Mouse (Mus musculus): ENCODE results near the gene Cldn7. TPM values are rescaled to one million over a fixed set of nuclear protein-coding genes. Genes with fewer than 3 reads are reported as not detected.

Cldn7 gene
- total RNA-seq, 2 experiments from 2014 or later, result not detected

DNA sequence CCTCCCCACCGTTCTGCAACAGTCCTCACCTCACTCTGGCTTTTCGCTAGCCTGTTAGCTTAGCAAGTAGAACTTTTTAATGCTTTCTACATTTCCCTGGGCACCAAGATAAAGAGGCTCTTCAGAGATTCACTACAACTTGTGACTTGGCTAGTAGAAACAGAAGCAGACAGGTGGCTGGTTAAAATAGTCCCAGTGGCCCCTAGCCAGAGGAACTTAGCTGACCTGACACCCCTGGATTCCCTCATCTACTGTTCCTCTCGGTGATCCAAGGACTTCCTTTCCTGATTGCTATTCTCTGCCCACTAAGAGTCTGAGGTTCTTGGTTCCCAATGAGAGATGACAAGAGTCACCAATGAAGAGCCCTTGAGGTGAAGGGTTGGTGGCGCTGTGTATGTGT lies 18.8 kb downstream of the Cldn7 start:
- ATAC-seq (replicated peaks; ENCODE audit: poor library complexity, severe bottlenecking), result no peak

DNA sequence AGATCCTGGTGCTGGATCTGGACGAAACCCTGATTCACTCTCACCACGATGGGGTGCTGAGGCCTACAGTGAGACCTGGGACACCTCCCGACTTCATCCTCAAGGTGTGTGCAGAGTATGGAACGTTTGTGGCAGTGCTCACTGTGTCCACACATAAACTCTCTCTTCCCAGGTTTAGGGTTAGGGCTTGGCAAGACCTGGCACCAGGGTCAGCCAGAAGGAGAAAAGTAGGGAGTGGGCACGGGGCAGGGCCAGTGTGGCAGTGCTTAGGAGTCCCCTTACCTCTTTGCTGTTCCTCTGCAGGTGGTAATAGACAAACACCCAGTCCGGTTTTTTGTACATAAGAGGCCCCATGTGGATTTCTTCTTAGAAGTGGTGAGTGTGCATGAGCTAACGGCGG lies 19.9 kb downstream of the Cldn7 start:
- ATAC-seq (replicated peaks; ENCODE audit: poor library complexity, severe bottlenecking), result no peak

DNA sequence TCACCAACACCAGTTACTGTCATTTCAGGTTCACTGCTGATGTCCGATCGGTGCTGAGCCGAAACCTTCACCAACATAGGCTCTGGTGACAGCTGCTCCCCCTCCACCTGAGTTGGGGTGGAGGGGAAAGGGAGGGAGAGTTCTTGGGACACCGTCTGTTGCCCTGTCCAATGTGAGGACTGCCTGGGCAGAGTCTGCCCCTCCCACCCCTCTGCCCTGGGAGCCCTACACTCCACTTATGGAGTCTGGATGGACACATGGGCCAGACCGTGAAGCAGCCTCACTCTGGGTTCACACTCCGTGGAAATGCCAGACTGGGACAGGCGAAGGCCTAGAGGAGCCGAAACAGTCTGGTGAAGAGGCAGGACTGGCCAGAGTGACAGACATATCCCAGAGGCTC lies 25.4 kb downstream of the Cldn7 start:
- no peak for ATAC-seq (replicated peaks; ENCODE audit: poor library complexity, severe bottlenecking)

DNA sequence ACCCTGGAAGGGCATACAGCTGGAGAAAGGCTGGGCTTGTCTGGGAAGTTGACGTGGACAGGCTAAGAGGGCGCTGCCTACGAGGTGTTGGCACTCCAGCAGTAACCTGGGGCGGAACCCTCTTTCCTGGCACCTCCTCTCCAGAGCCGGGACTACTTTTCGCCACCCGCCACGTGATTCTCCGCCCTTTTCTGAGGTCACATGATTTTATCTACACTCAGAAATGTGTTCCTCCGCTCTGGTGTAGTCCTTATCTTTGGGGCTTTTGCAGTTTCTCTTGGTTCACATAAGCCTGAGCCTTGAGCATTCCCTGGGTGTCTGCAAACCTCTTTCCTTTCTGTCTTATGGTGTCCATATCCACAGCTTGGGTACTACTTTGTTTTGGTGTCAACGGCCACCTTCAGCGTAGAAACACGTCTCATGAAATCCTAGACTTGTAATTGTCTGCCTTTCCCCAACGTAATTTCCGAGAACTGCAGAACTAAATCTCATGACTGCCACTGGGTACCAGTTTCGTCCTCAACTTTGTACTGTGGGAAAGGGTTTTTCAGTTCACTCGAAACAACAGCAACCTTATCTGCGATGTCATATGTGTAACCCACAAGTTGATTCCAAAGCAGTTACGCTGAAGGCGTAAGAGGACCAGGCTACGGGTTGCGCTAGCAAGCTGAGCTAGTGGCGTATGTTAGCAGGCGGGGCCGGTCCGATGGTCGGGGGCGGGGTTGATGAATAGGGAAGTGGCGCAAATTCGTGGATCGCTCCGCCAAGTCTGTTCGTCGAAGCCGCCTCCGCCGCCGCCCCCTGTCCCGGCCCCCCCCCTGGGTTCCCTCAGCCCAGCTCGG lies 26.5 kb downstream of the Cldn7 start, which contains the start of gene Gabarap:
Gabarap (plus strand) TSS at position 294 of the 842 bp plus-strand sequence.
- peak; percentile 70 for ATAC-seq (replicated peaks; ENCODE audit: poor library complexity, severe bottlenecking)

DNA sequence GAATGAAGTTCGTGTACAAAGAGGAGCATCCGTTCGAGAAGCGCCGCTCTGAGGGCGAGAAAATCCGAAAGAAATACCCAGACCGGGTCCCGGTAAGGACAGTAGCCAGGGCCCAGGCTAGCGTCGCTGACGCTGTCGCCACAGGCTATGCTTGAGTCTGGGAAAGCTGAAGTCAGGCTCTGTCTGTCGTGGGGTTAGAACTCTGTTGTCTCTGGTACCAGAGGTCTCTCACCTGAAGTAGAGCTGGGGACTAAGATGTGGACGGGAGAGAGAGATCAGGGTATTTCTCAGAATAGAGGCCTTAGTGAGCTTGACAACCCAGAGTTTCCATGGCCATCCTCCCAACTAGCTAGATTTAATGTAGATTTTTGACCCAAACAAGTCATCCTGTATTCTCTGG lies 27.1 kb downstream of the Cldn7 start:
- ATAC-seq (replicated peaks; ENCODE audit: poor library complexity, severe bottlenecking), result no peak

DNA sequence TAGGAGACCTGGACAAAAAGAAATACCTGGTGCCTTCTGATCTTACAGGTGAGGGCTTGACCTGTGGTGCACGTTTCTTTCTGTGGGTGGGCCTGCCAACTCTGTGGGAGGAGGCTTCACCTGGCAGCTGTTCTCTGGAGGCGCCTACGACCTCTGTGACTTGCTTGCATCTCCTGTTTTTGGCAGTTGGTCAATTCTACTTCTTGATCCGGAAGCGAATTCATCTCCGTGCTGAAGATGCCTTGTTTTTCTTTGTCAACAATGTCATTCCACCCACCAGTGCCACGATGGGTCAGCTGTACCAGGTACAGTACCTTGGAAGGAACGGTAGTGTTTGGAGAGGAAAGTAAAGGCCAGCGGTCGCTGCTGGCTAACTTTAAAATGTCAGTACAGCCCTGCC lies 27.8 kb downstream of the Cldn7 start:
- ATAC-seq (replicated peaks; ENCODE audit: poor library complexity, severe bottlenecking), result no peak

DNA sequence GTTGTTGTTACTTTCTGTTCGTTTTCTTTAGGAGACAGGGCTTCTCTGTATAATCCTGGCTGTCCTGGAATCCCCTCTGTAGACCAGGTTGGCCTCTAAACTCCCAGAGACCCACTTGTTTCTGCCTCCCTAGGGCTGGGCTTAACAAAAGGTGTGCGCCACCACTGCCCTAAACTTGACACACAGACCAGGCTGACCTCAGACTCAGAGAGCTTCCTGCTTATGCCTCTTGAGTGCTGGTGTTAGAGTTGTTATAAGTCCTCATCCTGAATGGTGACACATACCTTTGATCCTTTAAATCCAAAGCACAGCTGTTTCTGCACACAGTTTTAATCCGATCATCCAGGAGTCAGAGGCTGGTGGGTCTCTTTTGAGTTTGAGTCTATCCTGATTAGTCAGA lies 28.4 kb downstream of the Cldn7 start:
- ATAC-seq (replicated peaks; ENCODE audit: poor library complexity, severe bottlenecking), result no peak

DNA sequence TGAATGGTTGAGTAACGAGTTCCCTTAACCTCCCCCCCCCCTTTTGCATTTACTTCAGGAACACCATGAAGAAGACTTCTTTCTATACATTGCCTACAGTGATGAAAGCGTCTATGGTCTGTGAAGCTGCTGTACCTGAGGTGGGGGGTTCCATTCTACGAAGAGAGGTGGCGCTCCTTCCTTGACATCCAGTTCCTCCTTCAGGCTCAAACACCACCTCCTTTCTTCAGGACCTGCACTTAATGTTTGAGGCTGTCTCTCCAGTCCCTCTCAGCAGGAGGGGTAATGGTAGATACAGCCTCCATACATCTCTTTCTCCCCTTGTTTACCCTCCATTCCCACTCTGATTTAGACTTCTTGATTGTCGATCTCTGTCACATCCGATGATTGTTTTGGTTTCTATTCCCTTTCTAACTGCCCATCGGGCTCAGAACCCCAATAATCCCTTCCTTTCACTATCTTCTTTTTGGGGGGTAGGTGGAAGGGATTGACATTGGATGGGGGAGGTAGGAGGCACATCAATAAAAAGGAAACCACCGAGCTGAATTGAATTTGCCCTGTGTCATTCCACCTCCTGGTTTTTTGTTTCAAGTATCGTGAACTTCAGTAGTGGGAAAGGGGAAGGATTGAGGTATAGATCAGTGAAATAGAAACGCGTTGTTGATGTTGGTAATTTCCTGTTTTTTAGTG lies 30.0 kb downstream of the Cldn7 start:
- ATAC-seq (replicated peaks; ENCODE audit: poor library complexity, severe bottlenecking), result no peak

DNA sequence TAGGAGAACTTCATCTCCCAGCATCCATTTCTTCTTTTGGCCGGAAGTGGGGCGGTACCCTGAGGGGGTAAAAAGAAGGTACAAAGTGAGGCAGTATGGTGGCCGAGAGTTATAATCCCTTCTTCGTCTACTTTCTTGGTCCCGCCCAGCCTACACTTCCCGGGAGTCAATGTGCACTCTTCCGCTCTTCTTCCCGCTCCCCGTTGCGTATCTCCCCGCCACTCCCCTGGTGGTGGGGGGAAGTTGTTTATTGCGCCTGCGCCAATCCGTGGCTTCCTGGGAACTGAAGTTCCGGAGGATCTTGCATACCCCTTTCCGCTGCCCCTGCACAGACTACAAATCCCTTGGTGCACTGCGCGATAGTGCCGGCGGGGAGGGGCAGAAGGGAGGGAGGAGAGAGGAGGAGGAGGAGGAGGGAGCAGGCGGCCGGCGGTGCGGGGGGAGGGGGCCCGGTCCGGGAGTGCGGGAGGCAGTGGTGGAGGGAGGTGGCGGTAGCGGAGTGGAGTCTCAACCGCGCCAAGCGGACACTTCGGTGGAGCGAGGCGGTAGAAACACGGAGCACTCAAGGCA lies 30.9 kb downstream of the Cldn7 start, which contains the start of gene Phf23:
Phf23 (plus strand) TSS at position 387 of the 570 bp plus-strand sequence.
- peak; percentile 58 for ATAC-seq (replicated peaks; ENCODE audit: poor library complexity, severe bottlenecking)

DNA sequence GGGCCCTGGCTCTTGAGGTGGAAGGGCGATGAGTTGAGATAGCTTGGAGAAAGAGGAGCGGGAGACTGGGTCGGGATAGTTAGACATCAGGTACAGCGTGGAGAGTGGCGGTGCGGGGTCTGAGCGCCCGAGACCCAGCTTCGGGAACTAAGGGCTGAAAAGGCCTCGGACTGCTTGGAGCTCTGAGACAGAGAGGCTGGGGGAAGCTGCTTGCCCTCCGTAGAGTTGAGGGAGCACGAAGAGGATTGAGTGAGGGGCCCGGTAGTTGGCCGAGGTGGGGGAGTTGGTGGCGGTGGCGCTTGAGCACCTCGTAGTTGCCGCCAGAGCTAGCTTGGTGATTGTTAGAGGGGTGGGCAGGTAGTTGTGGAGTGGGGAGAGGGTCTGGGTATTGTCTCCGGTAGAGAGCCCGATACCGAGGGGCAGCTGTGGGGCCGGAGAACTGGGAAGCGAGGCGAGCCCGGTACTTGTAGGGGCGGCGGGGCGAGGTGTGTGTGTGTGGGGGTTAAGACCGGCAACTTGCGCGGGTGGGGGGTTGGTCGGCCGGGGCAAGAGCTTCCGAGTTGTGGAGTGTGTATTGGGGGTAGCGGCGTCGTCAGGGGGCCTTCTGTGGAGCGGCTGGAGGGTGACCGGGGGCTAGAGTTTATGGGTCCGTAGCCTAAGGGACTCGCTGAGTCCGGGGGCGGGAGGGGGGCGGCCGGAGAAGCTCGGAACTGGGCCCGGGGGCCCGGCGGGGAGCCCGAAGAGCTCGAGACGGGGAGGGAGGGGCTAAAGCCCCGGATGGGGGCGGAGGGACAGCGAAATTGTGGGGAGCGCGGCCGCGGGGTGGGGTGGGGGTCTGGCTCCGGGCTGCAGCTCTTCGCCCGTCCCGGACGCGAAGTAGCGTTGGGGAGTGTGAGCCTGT lies 31.8 kb downstream of the Cldn7 start:
- ATAC-seq (replicated peaks; ENCODE audit: poor library complexity, severe bottlenecking), result no peak; the same call in 1 of the 2 replicates

DNA sequence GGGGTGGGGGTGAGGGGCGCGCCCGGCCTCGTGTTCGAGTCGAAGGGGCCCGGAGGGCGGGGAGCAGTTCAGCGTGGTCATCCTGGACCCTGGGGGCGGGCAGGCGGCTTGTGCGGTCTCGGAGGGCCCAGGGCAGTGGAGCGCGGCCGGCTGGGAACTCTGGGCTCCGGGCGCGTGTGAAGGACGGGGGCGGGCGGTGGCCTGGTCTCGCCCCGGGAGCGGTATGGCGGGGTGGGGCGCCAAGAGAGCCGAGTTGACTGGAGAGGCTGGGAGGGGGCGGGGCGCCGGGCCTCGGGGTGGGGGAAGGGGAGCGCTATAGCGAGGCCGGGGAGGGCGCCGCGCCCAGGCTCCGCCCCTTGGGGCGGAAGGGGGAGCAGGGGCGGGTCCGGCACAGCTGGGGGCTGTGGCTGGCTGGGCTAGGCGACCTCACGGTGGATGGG lies 32.5 kb downstream of the Cldn7 start:
- peak; percentile 35 for ATAC-seq (replicated peaks; ENCODE audit: poor library complexity, severe bottlenecking)

DNA sequence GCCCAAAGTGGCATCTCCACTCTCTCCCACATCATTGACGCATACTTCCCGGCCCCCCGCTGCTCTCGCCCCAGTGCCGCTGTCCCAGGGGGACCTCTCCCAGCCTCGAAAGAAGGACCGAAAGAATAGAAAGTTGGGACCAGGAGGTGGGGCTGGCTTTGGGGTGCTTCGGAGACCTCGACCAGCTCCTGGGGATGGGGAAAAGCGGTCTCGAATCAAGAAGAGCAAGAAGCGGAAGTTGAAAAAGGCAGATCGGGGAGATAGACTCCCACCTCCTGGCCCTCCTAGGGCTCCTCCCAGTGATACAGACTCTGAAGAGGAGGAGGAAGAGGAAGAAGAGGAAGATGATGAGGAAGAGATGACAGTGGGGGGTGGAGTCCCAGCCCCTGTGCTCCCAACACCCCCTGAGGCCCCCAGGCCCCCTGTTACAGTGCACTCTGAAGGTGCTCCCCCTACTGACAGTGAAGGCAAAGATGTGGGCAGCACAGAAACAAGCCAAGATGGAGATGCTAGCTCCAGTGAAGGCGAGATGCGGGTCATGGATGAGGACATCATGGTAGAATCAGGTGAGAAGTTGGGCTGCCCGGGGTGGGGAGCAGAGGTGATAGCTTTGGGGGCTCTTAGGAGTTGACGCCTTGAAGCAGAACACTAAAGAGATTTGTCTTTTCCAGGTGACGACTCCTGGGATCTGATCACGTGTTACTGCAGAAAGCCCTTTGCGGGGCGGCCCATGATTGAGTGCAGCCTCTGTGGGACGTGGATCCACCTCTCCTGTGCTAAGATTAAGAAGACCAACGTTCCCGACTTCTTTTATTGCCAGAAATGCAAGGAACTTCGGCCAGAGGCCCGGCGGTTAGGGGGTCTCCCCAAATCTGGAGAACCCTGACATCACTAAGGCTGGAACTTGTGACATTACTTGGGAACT lies 34.2 kb downstream of the Cldn7 start:
- ATAC-seq (replicated peaks; ENCODE audit: poor library complexity, severe bottlenecking), result no peak

DNA sequence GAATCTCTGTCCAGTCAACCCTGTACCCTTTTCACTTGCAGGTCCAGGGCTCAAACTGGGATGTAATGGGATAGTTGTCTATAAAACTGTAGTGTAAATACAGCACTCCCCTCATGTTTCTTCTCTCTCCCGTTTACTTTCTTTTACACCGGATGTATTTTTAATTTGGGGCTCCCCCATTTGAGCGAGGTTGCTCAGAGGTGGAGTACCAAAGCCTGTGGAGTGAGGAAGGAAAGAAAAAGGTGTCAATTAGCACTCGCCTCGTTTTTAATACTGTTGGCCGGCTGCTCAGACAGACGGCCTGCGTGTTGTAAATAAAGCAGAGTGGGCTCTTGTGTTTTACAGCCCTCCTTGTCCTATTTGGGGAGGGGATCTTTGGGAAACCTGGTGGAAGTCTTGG lies 35.1 kb downstream of the Cldn7 start:
- ATAC-seq (replicated peaks; ENCODE audit: poor library complexity, severe bottlenecking), result no peak

DNA sequence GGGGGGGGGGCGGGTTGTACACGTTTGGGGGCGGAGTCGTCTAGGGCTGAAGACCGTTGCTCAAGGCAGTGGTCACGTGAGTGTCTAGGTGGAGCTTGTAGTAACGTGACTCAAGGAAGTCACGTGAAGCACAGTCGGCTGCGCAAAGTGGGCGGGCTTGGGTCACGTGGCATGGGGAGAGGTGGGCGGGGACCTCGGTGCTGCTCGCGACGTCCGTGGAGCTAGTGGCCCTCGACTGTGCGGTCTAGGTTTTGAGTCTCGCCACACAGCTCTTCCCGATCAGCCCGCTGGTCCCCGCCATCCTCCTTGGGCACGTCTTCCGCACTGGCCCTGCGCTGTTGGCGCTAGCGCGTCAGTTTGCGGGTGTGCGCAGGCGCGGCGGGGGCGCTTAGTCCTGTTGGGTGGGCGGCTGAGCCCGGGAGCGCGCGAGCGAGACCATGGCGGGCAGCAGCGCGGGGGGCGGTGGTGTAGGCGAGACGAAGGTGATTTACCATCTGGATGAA lies 35.9 kb downstream of the Cldn7 start, which contains the start of gene Dvl2:
Dvl2 (plus strand) TSS at position 200 of the 503 bp plus-strand sequence.
- ATAC-seq (replicated peaks; ENCODE audit: poor library complexity, severe bottlenecking), result peak; percentile 54

DNA sequence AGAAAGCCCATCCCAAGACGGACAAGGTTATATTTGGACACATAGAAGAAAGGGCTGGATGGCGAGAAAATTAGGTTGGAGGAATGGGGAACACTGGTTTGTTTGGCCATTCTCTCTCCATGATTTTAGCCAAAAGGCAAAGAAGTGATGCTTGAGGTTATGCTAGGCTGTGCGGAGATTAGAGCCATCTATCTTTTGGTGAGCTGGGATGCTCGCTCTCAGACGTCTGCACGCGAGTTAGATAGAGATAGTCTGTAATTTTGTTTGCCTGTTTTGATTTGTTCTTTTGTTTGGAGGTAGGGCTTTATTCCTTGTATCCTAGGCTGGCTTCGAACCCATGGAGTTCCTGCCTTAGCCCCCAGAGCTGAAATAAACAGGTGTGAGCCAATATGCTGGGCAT lies 36.6 kb downstream of the Cldn7 start:
- ATAC-seq (replicated peaks; ENCODE audit: poor library complexity, severe bottlenecking), result no peak

DNA sequence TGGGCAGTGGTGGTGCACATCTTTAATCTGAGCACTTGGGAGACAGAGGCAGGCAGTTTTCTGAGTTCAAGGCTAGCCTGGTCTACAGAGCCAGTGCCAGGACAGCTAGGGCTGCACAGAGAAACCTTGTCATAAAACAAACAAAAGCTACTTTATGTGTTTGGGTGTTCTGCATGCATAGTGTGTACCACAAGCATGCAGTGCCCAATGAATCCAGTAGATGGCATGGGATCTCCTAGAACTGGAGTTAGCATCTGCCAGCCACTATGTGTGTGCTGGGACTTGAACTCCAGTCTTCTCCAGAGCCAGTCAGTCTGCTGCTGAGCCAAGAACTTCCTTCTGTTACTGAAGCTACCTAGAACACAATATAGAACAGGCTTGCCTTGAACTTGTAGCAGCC lies 37.3 kb downstream of the Cldn7 start:
- ATAC-seq (replicated peaks; ENCODE audit: poor library complexity, severe bottlenecking), result peak; percentile 22; the same call in 1 of the 2 replicates

DNA sequence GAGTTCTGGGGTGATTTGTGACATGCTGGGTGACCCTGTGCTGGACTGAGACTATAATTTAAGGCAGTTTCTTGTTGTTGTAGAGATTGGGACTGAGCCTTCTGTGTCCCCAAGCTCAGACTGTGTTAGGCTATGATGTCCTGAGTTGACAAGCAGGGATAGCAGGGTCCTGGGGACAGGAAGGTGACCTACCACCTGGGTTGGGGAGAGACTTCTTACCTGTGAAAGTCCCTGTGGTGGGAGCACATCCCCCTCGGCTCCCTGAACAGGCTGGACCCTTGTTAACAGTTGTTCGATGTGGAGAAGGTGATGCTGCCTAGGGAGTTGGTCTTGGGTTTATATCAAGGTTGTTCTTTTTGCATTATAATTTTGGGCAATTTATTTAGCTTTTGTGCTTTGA lies 37.9 kb downstream of the Cldn7 start:
- no peak for ATAC-seq (replicated peaks; ENCODE audit: poor library complexity, severe bottlenecking)

DNA sequence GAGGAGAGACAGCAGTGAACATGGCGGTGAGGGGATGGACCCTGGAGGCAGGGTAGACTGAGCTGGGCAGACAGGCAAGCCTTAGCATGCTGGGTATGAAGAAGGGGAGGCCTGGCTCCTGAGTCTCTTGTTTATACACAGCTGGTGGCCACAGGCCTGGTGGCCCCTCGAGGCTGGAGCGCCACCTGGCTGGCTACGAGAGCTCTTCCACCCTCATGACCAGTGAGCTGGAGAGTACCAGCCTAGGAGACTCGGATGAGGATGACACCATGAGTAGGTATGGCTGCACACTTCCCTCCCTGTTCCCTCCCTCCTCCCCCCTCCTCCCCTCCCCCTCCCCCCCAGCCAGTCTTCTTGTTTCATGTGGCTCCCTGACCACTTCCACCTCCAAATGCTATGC lies 40.9 kb downstream of the Cldn7 start:
- ATAC-seq (replicated peaks; ENCODE audit: poor library complexity, severe bottlenecking), result peak; percentile 26

DNA sequence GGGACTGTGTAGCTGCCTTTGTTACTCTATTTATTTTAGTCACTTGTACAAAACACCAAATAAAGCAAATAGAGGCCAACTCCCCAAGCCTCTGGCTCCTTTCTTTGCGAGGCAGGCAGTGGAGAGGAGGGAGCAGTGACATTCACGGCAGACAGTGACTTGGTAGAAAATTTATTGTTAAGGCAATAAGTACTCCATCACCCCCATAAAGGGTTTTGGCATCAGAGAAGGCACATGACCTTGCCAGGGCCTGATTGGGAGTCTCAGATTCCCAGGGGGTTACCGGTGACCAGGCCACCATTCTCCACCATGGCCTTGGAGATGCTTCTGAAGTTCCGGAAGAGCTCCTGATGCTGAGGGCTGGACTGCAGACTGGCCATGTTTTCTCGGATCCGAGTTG lies 45.5 kb downstream of the Cldn7 start:
- no peak for ATAC-seq (replicated peaks; ENCODE audit: poor library complexity, severe bottlenecking)

Data from granulocyte monocyte progenitor cell, adult 5-6 weeks (primary cell).